Mouse (Mus musculus): ENCODE results near the gene Six5.

DNA sequence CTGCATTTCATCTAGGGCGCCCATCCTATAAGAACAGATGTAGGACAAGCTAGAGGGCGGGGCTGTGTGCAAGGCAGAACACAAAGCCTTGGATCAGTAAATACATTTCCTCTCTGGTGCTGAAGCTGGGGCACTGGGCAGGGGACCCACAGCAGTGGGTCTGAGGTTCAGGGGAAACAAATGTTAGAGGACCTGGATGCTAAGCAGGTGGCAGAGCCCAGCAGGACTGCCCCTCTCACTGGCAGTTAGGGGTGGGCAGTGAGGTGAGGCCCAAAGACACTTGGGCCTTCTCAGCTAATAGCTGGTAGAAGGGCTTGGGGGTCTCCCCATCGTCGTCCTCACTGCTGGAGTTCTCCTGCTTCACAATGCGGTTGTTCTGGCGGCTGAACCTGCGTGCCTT, 4.4 kb downstream of the Six5 start:
- TF ChIP-seq CTCF (IDR thresholded peaks at IDR 0.05; ENCODE audit: borderline replicate concordance, control insufficient read depth, extremely low read depth, insufficient read depth, low read length, poor library complexity) (no peak), POLR2A (IDR thresholded peaks at IDR 0.05; ENCODE audit: control insufficient read depth, extremely low read depth, insufficient read depth, low read length, poor library complexity) (no peak)

Data from thymus, adult 2 months (tissue).